Mouse (Mus musculus) midbrain, embryonic 15.5 days (tissue): ENCODE data around the gene 1700001O22Rik. TPM values are rescaled to one million over a fixed set of nuclear protein-coding genes. Genes with fewer than 3 reads are reported as not detected.
A peak's percentile ranks its signal among the peaks of the same experiment; 100 is the strongest.

Experiments
- ATAC-seq: fragments of 200-750 bp; cut with Nextera tagmentation; replicated peaks from 2 replicates; pipeline ENCODE4 v1.8.0; 2017; ENCODE audit warnings: moderate TSS enrichment
- H3K27ac ChIP-seq: fragments of 300-500 bp; sonication (generic); 2 replicates; pipeline ENCODE4 v1.5.1; 2015; ENCODE audit warnings: mild to moderate bottlenecking, inconsistent platforms
- H3K27me3 ChIP-seq: fragments of 300-500 bp; sonication (generic); replicated peaks from 2 replicates; pipeline ENCODE4 v1.6.1; 2015; ENCODE audit warnings: inconsistent platforms
- H3K36me3 ChIP-seq: fragments of 300-500 bp; sonication (generic); replicated peaks from 2 replicates; pipeline ENCODE4 v1.6.1; 2015; ENCODE audit warnings: inconsistent platforms
- H3K4me1 ChIP-seq: fragments of 300-500 bp; sonication (generic); 2 replicates; pipeline ENCODE4 v1.6.1; 2015; ENCODE audit warnings: inconsistent platforms
- H3K4me2 ChIP-seq: fragments of 300-500 bp; sonication (generic); 2 replicates; pipeline ENCODE4 v1.6.1; 2015; ENCODE audit warnings: inconsistent platforms, mild to moderate bottlenecking, moderate library complexity
- H3K4me3 ChIP-seq: fragments of 300-500 bp; sonication (generic); 2 replicates; pipeline ENCODE4 v1.5.1; 2015; ENCODE audit warnings: mild to moderate bottlenecking, inconsistent platforms
- H3K9ac ChIP-seq: fragments of 300-500 bp; sonication (generic); 2 replicates; pipeline ENCODE4 v1.6.1; 2015; ENCODE audit warnings: mild to moderate bottlenecking, inconsistent platforms
- H3K9me3 ChIP-seq: fragments of 300-500 bp; sonication (generic); 2 replicates; pipeline ENCODE4 v1.6.1; 2016; ENCODE audit warnings: inconsistent platforms
- WGBS: fragments of 180-500 bp; shearing (Covaris S2); methylation state at CpG from one replicate; pipeline ENCODE4 v1.1.7; 2015; ENCODE audit warnings: mixed read lengths; 5-methylcytosine and 5-hydroxymethylcytosine counted together
- polyA plus RNA-seq: library from polyadenylated mRNA; unstranded; fragments of >200 nt; fragmentation: Nextera tagmentation; extraction: Ambion mirVana; gene quantifications from 2 replicates; pipeline ENCODE4 v1.2.1, GENCODE M21; 2015

The 1700001O22Rik gene
- polyA plus RNA-seq, 1 experiment from 2014 or later, result 1.2 TPM

DNA sequence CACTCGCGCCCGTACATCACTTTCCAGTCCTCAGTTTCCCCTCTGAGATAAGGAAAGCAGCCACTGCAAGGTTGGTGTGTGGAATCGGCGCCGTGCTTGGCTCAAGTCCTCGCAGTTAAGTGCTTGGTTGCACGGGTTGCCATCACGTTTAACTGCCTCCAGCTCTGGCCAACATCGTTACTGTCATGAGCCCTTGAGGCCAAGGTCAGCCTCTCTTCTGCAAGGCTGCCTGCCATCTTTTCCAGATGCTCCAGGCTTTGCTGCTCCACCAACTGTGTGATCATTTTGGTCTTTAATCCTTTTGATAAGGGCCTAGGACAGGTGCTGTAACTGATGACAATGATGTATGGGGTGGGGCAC, 4.8 kb upstream of the 1700001O22Rik start:
- Histone ChIP-seq H3K36me3 (peaks cover 3% of the 10 kb centered on the region; the same call in 1 of the 2 replicates), H3K4me1 (peaks cover 29% of the 10 kb centered on the region), H3K27ac (peak overlapping the region; percentile 75), H3K27me3 (no peaks in the 10 kb centered on the region; the same call in 1 of the 2 replicates), H3K9me3 (no peaks in the 10 kb centered on the region), H3K4me3 (peak overlapping the region; percentile 59), H3K9ac (peak overlapping the region; percentile 70), H3K4me2 (peak overlapping the region; percentile 77)
- 2% methylated on average over 10 of the region's 10 CpGs for WGBS
- ATAC-seq, result no peak; the same call in none of the 2 replicates

DNA sequence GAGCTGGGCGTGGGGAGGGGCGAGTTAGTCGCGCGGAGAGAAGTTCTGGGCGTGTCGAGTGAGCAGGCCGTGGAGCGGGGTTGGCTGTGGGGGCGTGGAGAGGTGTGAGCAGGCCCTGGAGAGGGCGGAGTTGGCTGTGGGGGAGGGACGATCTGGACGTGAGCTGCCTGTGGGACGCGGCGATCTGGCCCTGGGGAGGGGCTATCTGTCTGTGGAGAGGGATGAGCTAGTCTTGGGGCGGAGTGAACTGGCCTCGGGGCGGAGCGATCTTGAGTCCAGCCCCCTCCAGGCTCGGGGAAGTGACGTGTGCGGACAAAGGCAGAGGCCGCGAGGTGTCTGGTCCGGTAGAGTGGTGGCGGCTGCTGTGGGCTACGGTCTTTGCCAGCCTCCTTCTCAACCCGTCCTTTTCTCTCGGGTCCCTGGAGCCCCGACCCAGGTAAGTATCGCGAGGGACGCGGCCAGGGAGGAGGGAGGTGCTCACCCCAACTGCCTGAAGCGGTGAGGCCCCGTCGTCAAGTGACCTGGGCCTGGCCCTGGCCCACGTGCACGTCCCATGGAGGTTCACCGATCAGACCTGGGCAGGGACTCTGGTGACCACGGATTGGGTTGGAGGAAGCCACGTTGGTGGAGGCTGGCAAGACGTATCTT, 4.3 kb upstream of the 1700001O22Rik start, which contains the start of gene Ntmt1:
Gene Ntmt1, plus strand, starts transcription at position 179 of the 648 bp plus-strand sequence.
- Histone ChIP-seq H3K27ac (peak within 1 kb of the TSS; percentile 75), H3K4me1 (peaks cover 29% of the 10 kb centered on the region), H3K4me3 (peak within 1 kb of the TSS; percentile 59), H3K9ac (peak within 1 kb of the TSS; percentile 70), H3K36me3 (no peaks in the 10 kb centered on the region), H3K9me3 (no peaks in the 10 kb centered on the region), H3K27me3 (no peaks in the 10 kb centered on the region; the same call in 1 of the 2 replicates), H3K4me2 (peak within 1 kb of the TSS; percentile 77)
- ATAC-seq, result peak; percentile 97
- under 1% methylated on average over 41 of the region's 44 CpGs for WGBS

DNA sequence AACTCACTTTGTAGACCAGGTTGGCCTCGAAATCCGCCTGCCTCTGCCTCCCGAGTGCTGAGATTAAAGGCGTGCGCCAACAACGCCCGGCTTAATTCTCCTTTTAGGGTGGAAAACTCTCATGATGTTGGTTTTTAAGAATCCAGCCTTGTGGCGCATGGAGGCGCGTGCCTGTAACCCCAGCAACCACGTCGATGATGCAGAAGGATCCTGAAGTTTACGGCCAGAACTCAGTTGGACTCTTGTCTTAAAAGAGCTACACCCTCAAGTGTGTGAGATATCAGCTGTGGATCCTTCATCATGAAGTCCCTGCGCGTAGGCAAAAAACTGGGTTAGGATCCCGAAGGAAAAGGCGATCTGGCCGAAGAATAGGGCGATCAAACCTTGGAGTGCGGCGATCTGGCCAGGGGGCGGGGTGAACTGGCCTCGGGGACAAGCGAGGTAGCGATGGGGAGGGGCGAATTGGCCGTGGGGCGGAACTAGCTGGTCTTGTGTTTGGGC, 3.7 kb upstream of the 1700001O22Rik start:
- peaks cover 29% of the 10 kb centered on the region for H3K4me1 ChIP-seq
- H3K4me3 ChIP-seq, result peak overlapping the region; percentile 59
- H3K36me3 ChIP-seq, result no peaks in the 10 kb centered on the region
- 4% methylated on average over 28 of the region's 28 CpGs for WGBS
- H3K27me3 ChIP-seq, result peaks cover 3% of the 10 kb centered on the region
- H3K27ac ChIP-seq, result peak overlapping the region; percentile 75
- H3K4me2 ChIP-seq, result peak overlapping the region; percentile 77
- no peaks in the 10 kb centered on the region for H3K9me3 ChIP-seq
- ATAC-seq, result peak; percentile 23
- peak overlapping the region; percentile 70 for H3K9ac ChIP-seq

DNA sequence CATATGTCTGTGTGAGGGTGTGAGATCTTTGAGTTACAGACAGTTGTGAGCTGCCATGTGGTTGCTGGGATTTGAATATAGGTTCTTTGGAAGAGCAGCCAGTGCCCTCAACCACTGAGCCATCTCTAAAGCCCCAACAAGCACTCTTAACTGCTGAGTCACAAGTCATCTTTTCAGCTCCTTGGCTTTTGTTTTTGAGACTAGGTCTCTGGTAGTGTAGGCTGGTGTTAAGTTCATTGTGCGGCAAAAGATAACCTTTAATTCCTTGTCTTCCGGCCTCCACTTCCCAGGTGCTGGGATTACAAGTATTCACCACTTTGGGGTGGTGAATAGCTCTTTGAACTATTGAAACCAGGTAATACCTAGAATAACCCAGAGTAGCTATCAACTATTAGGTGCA, 2.5 kb upstream of the 1700001O22Rik start:
- Histone ChIP-seq H3K4me2 (no peak overlapping the region), H3K27me3 (peaks cover 14% of the 10 kb centered on the region), H3K36me3 (no peaks in the 10 kb centered on the region), H3K9ac (no peak overlapping the region), H3K27ac (no peak overlapping the region), H3K4me1 (peaks cover 35% of the 10 kb centered on the region), H3K4me3 (no peak overlapping the region), H3K9me3 (no peaks in the 10 kb centered on the region)
- no peak for ATAC-seq
- 98% methylated on average over 2 of the region's 2 CpGs for whole genome bisulfite sequencing

DNA sequence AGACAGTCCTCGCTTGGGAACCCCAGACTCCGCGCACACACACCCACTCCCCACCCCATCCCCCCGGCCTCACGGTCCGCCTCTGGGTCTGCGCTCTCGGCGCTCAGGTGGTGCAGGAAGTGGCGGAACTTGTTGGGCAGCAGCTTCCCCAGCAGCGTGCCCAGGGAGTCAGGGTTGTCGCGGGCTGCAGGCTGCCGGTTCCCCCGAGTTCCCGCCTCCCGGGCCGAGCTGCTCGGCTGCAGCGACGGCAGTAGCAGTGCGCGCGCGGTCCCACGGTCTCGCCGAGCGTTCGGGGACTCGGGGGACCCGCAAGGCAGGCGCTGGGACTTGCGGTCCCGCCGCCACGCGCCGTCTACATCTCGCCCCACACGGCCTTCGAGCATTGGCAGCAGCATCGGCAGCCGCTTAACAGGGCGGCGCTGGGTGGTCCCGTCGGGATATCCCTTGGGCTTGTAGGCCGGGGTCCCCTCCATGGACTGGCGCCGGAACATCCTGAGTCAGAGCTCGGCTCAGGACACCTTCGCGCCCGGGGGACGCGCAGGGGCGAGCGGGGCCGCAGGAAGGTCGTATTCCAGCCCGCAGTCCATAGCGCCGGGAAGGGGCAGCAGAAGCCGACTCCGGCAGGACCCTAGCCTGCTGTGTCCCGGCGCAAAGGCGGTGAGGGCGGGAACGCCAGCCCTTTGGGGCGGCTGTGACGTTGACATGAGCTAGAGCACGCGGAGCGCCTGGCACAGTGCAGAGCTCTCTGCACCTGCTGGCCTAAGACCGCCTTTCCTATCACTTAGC, 2.2 kb downstream of the 1700001O22Rik start:
- no peak overlapping the region for H3K27ac ChIP-seq
- peaks cover 27% of the 10 kb centered on the region for H3K4me1 ChIP-seq
- H3K4me2 ChIP-seq, result peak overlapping the region; percentile 67
- H3K36me3 ChIP-seq, result no peaks in the 10 kb centered on the region
- no peak; the same call in 1 of the 2 replicates for ATAC-seq
- H3K9me3 ChIP-seq, result no peaks in the 10 kb centered on the region
- under 1% methylated on average over 77 of the region's 77 CpGs for WGBS
- peak overlapping the region; percentile 39 for H3K9ac ChIP-seq
- peaks cover 18% of the 10 kb centered on the region for H3K27me3 ChIP-seq
- peak overlapping the region; percentile 38 for H3K4me3 ChIP-seq

DNA sequence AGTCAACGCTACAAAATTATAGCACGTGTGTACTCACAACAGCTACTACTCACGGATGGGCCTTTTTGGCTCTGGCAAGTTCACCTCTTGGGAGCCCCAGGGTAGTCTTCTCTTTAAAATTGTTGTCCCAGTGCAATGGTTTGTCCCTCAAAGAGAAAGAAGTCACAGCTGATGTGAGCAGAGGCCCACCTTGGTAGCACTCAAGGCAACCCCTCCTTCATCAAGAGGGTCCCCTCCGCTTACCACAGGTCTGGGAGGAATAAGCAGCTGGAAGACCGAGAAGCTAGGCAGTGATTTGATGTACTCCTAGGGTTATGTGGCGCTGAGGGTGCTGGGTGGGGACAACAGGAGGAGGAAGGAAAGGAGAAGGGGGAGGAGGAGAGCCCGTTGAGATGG, 2.8 kb downstream of the 1700001O22Rik start:
- H3K9ac ChIP-seq, result no peak overlapping the region
- 30% methylated on average over 7 of the region's 7 CpGs for WGBS
- peak overlapping the region; percentile 38 for H3K4me3 ChIP-seq
- H3K4me1 ChIP-seq, result peaks cover 33% of the 10 kb centered on the region
- H3K27me3 ChIP-seq, result peaks cover 18% of the 10 kb centered on the region
- H3K27ac ChIP-seq, result no peak overlapping the region
- ATAC-seq, result no peak
- no peaks in the 10 kb centered on the region for H3K9me3 ChIP-seq
- H3K4me2 ChIP-seq, result peak overlapping the region; percentile 67
- H3K36me3 ChIP-seq, result no peaks in the 10 kb centered on the region

DNA sequence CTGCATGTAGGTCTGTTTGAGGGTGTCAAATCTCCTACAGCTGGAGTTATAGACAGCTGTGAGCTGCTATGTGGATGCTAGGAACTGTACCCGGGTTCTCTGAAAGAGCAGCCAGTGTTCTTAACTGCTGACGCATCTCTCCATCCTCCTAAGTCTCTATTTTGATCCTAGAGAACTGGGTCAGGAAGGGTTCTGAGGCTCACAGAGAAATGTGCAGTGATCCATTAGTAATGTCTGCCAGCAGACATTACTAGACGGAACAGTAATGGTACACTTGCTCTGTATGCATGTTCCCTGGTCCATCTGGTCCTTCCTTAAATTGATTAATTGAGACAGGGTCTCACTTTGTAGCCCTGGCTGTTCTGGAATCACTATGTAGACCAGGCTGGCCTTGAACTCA, 4.0 kb downstream of the 1700001O22Rik start:
- H3K27me3 ChIP-seq, result peaks cover 18% of the 10 kb centered on the region
- whole genome bisulfite sequencing, result 86% methylated on average over 3 of the region's 3 CpGs
- H3K36me3 ChIP-seq, result no peaks in the 10 kb centered on the region
- no peak overlapping the region for H3K4me3 ChIP-seq
- no peak overlapping the region for H3K9ac ChIP-seq
- no peaks in the 10 kb centered on the region for H3K9me3 ChIP-seq
- no peak for ATAC-seq
- H3K4me2 ChIP-seq, result no peak overlapping the region
- H3K27ac ChIP-seq, result no peak overlapping the region
- H3K4me1 ChIP-seq, result peaks cover 44% of the 10 kb centered on the region

DNA sequence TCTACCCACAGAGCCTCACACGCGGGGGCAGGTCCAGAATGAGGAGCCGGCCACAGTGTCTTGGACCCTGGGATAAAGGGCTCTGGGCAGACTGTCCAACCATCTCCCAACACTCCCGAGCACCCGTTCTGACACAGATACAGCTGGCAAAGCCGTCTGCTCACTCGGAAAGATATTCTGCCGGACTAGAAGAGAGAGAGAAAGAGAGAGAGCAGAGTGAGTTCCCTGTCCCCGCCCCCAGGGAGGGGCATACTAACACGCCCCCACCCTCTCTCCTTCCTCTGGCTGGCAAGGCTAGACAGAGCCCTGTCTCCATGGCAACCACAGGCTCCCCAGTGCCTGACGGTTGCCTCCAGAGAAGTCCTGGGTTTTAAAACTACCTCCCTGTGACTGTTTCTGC, 7.1 kb downstream of the 1700001O22Rik start:
- H3K27me3 ChIP-seq, result peaks cover 7% of the 10 kb centered on the region; the same call in 1 of the 2 replicates
- peak overlapping the region; percentile 81 for H3K27ac ChIP-seq
- H3K4me3 ChIP-seq, result 0 out of 2 replicates have a peak overlapping the region, but pooled peaks have one; percentile 10
- H3K9me3 ChIP-seq, result no peaks in the 10 kb centered on the region
- peaks cover 38% of the 10 kb centered on the region for H3K4me1 ChIP-seq
- peak; percentile 86 for ATAC-seq
- WGBS, result 4% methylated on average over 11 of the region's 11 CpGs
- no peaks in the 10 kb centered on the region for H3K36me3 ChIP-seq
- peak overlapping the region; percentile 43 for H3K4me2 ChIP-seq
- H3K9ac ChIP-seq, result no peak overlapping the region

DNA sequence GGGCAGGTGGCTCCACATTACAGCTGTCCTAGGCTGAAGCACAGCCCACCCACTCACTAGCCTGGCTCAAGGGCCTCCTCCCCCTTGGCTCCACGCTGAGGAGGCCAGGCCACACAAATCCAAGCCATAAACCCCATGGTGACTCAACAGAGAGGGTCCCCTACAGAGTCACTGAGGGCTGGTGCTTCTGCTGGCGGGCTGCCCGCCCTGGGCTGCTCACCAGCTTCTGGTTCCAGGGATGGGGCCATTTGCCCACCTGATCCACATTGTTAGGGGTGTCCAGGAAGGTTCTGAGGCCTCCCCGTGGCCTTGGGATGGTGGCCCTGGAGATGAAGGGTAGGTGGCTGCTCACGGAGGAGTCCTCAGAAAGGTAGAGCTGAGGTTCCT, 7.6 kb downstream of the 1700001O22Rik start:
- Histone ChIP-seq H3K27me3 (peaks cover 3% of the 10 kb centered on the region; the same call in 1 of the 2 replicates), H3K4me1 (peaks cover 33% of the 10 kb centered on the region), H3K9me3 (no peaks in the 10 kb centered on the region), H3K4me2 (peak overlapping the region; percentile 43), H3K9ac (no peak overlapping the region), H3K36me3 (no peaks in the 10 kb centered on the region), H3K27ac (peak overlapping the region; percentile 81), H3K4me3 (no peak overlapping the region)
- 54% methylated on average over 5 of the region's 5 CpGs for WGBS
- ATAC-seq, result peak; percentile 7; the same call in 1 of the 2 replicates

DNA sequence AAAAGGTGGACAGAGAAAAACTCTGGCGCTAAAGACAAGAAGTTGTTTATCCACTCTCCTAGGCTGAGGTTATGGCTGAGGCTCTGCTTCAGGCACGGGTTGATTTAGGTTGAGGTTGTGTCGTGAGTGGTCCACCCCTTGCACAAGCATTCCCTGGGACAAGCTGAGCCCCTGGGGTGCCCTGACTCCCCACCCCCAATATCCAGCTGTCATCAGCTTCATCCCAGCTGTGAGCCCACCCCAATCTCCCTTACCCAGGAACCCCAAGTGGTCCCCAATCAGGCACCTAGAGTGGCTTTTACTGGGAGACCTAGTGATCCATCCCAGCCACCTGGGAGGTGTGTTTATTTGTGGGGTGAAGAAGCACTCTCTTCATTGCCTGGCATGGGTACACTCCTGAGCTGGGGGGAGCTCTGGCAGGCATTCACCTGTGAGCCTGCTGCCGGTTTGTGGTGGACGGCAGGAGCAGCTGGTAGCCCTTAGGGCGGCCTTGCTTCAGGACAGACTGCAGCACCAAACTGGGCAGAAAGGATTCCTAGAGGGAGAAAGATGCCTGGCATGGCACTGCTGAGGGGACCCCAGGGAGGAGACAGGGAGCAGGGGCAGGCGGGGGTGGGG, 8.1 kb downstream of the 1700001O22Rik start:
- Histone ChIP-seq H3K27me3 (no peaks in the 10 kb centered on the region), H3K4me3 (no peak overlapping the region), H3K9ac (no peak overlapping the region), H3K36me3 (no peaks in the 10 kb centered on the region), H3K9me3 (no peaks in the 10 kb centered on the region), H3K27ac (peak overlapping the region; percentile 81; the same call in 1 of the 2 replicates), H3K4me2 (no peak overlapping the region), H3K4me1 (peaks cover 30% of the 10 kb centered on the region)
- WGBS, result 55% methylated on average over 7 of the region's 7 CpGs
- peak; percentile 2; the same call in 1 of the 2 replicates for ATAC-seq

DNA sequence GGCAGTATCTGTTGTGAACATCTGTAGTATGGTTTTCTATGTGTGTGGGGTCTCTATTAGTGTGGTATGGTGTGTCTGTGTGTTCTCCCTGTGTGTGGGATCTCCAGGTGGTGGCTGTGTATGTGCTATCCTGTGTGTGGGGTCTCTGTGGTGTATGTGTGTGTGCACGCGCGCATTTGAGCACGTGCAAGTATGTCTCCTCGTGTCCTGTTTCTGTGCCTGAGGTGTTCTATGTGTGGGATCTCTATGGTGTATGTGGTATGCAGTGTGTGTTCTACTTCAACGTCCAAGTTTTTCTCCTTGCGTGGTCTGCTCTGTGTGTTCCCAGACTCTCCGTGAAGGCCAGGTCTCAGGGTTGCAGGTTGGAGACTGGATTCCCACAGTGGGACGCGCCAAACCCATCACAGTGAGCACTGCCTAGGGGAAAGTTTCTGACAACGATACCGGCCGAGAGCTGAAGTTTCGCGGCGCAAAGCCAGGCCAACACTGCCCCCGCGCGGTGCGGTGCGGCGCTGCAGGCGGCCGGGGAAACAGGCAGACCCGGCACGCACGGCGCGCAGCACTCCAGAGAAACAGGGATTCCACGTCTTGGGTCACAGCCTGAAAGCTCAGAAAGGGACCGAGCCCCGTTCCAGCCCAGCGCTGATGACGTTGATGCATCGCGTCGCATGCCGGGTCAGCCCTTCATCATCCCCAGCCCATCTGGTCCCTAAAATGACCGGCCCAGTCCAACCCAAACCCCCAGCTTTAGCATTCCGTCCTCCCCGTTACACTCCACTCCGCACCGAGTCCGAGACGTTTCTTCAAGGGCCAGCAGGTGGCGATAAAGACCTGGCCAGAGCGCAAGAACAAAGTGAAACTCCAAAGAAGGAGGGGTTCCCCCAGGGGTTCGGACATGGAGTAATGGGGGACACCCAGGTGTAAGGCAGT, 9.0 kb downstream of the 1700001O22Rik start:
- H3K9me3 ChIP-seq, result no peaks in the 10 kb centered on the region
- H3K36me3 ChIP-seq, result no peaks in the 10 kb centered on the region
- peak overlapping the region; percentile 44 for H3K9ac ChIP-seq
- peak overlapping the region; percentile 36 for H3K4me3 ChIP-seq
- H3K27me3 ChIP-seq, result no peaks in the 10 kb centered on the region
- H3K27ac ChIP-seq, result peak overlapping the region; percentile 81
- 4% methylated on average over 48 of the region's 48 CpGs for WGBS
- H3K4me2 ChIP-seq, result peak overlapping the region; percentile 59
- ATAC-seq, result peak; percentile 65
- H3K4me1 ChIP-seq, result peaks cover 30% of the 10 kb centered on the region
